Mouse (Mus musculus) naive thymus-derived CD4-positive, alpha-beta T cell, adult 2 months (primary cell): Measurements from ENCODE around the gene Ercc6l2.
"Not testable (repeated sequence)": the region's sequence is repeated elsewhere in the genome, so short reads cannot be mapped to it uniquely, and the experiment has no call there.

Source experiments
- DNase-seq: peaks from one replicate; pipeline ENCODE4 v3.0.0-alpha.2; 2011; ENCODE audit warnings: low read depth

The Ercc6l2 gene

DNA sequence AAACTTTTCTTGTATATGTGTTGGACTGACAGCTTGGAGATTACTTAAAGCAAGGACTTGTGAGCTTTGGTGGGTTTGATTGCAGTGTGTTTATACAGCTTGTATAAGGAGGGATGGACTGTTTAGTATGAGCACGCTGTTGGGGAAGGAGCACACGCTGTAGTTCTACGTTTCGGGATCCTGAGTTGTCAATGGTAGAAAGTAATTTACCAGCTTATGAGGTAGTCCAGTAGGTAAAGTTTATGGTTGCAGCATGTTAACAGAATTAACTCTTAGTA, 64.8 kb downstream of the Ercc6l2 start:
- no peak for DNase-seq

DNA sequence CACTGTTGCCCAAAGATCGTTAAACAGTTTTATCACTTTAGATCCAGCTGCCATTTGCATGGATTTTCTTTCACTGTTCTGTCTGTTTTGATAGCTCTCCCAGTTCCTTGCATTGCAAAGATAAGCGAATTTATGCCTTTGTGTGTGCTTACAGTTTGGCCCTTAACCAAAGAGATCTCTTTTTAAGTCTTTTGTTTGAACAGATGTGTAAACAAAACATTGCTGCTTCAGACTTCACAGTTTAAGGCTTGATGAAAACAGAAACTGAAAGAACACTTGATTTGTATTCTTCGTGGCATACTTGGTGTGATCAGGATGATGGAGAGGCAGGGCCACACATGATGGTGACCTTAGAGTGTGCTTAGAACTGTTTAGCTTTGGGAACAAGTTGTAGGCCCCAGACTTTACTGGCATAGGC, 70.5 kb downstream of the Ercc6l2 start:
- peak; percentile 35 for DNase-seq

DNA sequence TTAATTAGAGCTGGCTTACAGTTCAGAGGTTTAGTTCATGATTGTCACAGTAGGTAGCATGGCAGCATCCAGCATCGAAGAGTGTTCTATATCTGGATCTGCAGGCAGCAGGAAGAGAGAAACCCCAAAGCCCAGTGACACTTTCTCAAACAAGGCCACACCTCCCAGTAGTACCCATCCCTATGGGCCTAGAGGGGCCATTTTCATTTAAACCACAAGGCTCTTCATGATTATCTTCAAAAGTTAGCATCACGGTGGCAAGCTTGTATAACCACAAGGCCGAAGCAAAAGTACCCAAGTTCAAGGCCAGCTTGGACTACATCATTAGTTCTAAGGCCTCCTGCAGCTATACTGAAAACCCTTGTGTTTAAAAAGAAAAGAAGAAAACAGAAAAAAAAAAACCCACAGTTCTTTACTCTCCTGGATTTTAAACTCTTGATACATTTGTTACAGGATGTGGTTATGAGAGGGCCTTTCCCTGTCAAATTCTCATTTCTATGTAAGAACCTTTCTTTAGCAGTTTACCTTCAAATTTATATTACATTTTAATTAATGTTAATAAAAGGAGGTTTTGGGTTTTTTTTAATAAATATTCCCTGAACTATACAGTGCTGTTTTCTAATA, 71.5 kb downstream of the Ercc6l2 start:
- DNase-seq, result peak; percentile 62

- no peak for DNase-seq
Observed at GRCm38 (mm10) chr13:63900679-63901302, 85.8 kb downstream of the Ercc6l2 start.

- no peak for DNase-seq
Observed at GRCm38 (mm10) chr13:63901303-63901713, 86.3 kb downstream of the Ercc6l2 start.

DNA sequence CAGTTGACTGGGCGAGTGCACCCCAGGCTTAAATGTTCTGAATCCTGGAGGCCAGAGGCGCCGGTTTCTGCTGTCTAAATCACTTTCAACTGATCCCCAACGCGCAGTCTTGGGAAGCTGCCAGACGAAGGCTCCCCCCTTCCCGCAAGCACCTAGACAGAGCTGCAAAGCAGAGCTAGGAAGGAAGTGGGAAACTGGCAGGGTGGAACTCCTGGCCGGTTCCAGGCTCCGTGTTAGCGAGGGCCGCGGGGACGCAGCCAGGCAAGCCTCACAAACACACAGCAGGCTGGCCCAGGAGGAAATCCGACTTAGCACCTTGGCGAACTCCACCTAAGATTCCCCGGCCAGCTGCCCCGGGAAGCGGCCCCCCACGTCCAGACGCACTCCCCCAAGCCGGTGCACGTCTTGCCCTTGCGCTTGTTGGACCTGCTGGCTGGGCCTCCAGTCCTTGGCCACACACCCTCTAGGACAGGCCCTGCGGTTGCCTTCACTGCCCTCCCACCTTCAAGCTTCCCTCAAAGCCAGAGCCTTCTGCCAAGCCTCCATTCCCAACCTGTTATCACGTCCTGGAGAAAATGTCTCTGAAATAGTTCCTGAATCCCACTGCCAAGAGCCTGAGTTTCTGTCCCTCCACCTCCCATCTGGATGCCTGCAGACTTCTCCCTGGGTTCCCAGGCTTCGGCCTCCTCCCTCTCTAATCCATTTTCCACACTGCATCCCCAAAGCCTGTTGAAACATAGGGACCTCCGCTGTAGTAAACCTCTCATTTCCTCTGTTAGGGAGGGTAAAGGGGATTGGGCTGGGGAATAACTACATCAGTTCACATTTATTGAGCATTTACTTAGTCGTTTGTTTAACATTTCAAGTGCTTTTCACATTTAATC, 86.9 kb downstream of the Ercc6l2 start:
- no peak for DNase-seq

DNA sequence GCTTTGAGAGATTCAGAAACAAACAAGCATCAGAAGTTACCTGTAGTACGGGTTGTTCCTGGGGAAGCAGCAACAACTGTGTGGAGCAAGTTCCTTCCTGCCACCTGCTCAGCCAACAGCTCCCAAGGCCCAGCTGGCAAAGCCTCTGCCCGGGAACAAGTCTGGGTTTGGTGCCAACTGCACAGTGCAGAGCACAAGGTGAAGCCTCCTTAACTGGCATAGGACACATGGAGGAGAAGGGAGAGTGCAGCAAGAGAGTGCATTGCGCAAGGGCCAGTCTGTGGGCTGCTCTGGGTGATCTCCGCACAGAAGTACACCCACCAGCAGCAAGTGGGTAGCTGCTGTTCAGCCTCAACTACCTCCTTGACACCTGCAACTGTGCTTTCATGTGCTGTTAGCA, 91.5 kb downstream of the Ercc6l2 start:
- no peak for DNase-seq

- DNase-seq, result peak; percentile 13
Observed at GRCm38 (mm10) chr13:63907437-63907836, 92.4 kb downstream of the Ercc6l2 start.

GRCm38 (mm10) chr13:63910141-63910804, 95.2 kb downstream of the Ercc6l2 start:
- no peak for DNase-seq

- no peak for DNase-seq
Observed at GRCm38 (mm10) chr13:63911617-63912016, 96.6 kb downstream of the Ercc6l2 start.

GRCm38 (mm10) chr13:63913136-63913535, 98.1 kb downstream of the Ercc6l2 start:
- DNase-seq, result no peak

DNA sequence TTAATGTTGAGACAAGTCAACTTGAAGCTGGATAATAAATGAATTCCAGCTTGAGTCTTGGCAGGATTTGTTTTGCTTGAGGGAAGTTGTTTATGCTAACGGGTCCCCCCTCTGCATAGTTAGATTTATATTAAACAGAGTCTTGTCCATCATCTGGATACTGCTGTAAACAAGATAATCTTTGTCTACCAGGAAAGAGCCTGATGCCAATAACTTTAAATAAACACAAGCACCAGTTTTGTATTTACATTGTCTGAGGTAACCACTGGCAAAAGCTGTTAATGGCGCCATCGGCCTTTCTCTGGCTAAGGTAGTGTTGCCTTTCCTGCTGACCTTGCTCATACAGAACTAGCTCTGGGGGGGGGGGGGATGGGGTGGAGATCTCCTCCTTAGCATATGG, 100.1 kb downstream of the Ercc6l2 start:
- DNase-seq, result no peak

GRCm38 (mm10) chr13:63915684-63916083, 100.6 kb downstream of the Ercc6l2 start:
- DNase-seq, result no peak

DNA sequence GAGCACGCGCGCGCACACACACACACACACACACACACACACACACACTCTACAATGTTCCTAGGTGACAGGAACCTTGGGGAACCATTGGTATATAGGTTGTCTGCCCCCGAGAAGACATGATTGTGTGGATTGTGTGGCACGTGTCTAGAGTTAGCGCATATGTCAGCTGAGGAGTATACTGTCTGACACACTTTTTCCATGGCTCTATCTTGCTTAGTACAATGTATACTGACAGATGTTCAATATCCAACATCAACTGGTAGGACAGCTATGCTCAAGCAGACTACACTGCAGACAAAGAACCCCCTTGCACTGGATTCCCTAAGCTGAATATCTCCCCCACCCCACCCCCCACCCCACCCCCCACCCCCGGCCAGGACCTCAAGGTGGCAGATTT, 101.5 kb downstream of the Ercc6l2 start:
- DNase-seq, result no peak

DNA sequence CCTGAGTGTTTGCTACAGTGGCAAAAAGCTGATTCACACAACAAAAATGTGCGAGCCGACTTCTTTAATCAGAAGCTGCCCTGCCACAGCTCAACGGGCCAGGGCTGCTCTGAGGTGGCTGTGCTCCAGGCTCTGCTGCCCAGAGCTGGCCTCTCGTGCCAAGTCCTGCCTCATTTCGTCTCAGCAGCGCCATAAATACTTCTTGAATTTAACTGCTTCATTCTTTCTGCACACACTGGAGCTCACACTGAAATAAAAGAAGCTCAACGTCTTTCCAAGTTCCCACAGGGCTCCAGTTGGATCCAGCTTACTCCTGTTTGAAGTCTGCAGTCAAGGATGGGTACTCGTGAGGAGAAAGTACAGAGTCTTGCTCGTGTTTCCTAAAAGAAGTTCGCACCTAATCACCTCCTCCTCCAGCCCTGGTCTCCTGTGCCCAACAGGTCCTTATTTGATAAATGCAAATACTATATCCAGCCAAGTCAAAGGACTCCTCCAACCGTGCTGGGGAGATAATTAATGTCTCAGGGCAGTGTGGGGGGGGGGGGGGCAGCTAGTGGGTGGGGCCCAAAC, 102.2 kb downstream of the Ercc6l2 start:
- no peak for DNase-seq

DNA sequence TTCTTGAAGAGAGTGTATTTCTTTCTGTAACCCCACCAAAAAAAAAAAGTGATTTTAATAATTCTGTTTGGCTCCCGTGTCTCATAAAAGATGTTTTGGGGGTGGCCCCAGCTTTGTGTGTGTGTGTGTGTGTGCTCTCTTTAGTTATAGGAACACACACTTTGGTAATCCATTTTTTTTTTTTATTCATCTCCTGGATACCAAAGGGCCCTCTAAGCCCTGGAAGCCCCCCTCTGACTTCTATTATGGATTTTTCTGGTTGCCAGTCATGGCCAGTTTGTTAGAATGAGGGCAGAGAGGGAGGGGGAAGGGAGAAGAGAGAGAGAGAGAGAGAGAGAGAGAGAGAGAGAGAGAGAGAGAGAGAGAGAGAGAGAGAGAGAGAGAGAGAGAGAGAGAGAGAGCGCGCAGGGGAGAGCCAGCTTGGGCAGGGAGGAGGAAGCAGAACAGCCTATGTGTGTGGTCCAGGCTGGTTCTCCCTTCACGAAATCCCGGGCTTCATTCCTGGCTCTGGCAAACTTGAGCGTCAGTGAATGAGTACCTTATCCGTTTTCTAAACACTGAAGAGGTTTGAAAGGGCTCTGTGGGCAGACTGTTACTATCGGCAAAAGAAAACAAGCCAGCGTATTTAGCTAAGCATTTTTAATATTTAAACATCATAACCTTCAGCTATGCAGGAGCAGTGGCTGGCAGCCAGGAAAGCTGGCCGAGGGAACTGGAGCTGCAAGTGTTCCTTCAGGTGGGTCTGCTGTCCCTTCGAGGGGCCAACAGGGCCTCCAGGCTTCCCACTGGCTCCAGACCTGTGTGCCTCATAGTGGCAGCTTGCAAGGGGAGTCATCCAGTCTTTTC, 103.0 kb downstream of the Ercc6l2 start:
- DNase-seq, result no peak

- no peak for DNase-seq
Observed at GRCm38 (mm10) chr13:63918733-63919422, 103.8 kb downstream of the Ercc6l2 start.

DNA sequence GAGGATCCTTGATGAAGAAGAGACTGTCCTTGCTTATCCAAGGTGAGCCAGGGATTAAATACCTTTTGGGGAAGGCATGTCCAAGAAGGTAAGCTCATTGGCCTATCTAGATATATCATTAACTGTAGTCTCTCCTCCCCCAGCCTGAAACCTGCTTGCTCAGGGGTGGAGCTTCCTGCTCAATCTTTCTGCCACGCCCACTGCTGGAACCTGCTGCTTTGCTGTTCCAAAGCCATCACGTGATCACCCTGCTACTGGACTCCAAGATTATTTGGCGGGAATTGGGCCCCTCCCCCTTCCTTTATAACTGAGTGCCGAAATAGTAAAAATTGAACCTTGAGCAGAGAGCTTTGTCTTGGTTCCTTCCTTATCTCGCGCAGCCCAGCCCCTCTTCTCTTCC, 109.0 kb downstream of the Ercc6l2 start:
- not testable (repeated sequence) for DNase-seq

DNA sequence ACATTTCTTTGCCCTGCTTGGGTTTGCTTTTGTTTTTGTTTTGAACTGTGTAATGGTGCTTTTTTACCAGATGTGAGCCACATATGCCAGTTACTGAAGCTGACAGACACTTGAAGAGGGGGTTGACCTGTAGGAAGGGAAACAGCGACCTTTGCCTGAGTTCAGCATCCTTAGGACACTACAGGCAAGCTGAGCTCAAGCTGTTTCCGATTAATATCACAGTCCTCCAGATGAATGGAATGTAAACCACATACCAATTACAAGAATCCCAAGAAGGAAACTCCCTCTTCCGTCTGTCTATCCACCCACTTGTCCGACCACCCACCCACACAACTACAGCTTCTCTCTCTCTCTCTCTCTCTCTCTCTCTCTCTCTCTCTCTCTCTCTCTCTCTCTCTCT, 112.3 kb downstream of the Ercc6l2 start:
- DNase-seq, result no peak

- peak; percentile 18 for DNase-seq
Observed at GRCm38 (mm10) chr13:63929351-63929750, 114.3 kb downstream of the Ercc6l2 start.
